Mouse (Mus musculus) left cerebral cortex, adult 2 months (tissue): Measurements from ENCODE around the gene Mapk3. TPM values are rescaled to one million over a fixed set of nuclear protein-coding genes. Genes with fewer than 3 reads are reported as not detected.
A peak's percentile ranks its signal among the peaks of the same experiment; 100 is the strongest.
"Not testable (repeated sequence)": the region's sequence is repeated elsewhere in the genome, so short reads cannot be mapped to it uniquely, and the experiment has no call there.

Source experiments
- DNase-seq, 2 experiments: peaks; one replicate each; pipeline ENCODE4 v3.0.0; 2021 to 2022; ENCODE audit warnings: low spot score in 2 of 2, mixed read lengths in 1 of 2; ENCODE audit errors: extremely low spot score in 1 of 2
- H3K27ac ChIP-seq: fragments of 200-600 bp; 2 replicates; pipeline ENCODE4 v1.8.1; 2022
- H3K4me3 ChIP-seq: fragments of 200-600 bp; 2 replicates; pipeline ENCODE4 v1.8.1; 2022
- CTCF ChIP-seq: fragments of 200-600 bp; IDR thresholded peaks from 2 replicates; pipeline ENCODE4 v1.8.1; 2022; ENCODE audit warnings: antibody characterized with exemption, mild to moderate bottlenecking, moderate library complexity
- intact Hi-C: fragments of 180-260 bp; cut with DNase I; formaldehyde crosslinking; loops from one replicate; pipeline ENCODE4 v1.15.1; 2025
- total RNA-seq, 2 experiments: library from RNA; stranded (reverse); gene quantifications; 2 replicates each; pipeline ENCODE4 v1.2.3; 2021

Mapk3 gene
- total RNA-seq, 2 experiments from 2014 or later, result 155 to 166 TPM

- intact Hi-C loops, result loop anchor here (2.0 to 5.0 kb wide), 3 partner anchors 14 to 124 kb away; no protein-coding TSS in a partner anchor
- Histone ChIP-seq H3K4me3 (peak within 1 kb of the TSS; percentile 70), H3K27ac (peak within 1 kb of the TSS; percentile 99)
- TF ChIP-seq CTCF, result no peak
- DNase-seq, result peak; percentile 95
Observed at GRCm38 (mm10) chr7:126776598-126777057, 17.2 kb downstream of the Mapk3 start, which contains the start of gene Ypel3. Ypel3 (plus strand) TSS chr7:126776955.

GRCm38 (mm10) chr7:126777476-126777875 lies 18.1 kb downstream of the Mapk3 start:
- H3K27ac ChIP-seq, result peak overlapping the region; percentile 99
- peak overlapping the region; percentile 70 for H3K4me3 ChIP-seq
- DNase-seq, result no peak
- TF ChIP-seq CTCF, result no peak
- intact Hi-C loops, result loop anchor here (2.0 to 5.0 kb wide), 3 partner anchors 15 to 125 kb away; no protein-coding TSS in a partner anchor

GRCm38 (mm10) chr7:126778147-126778546 lies 18.7 kb downstream of the Mapk3 start:
- Histone ChIP-seq H3K4me3 (peak overlapping the region; percentile 70), H3K27ac (peak overlapping the region; percentile 99; the same call in 1 of the 2 replicates)
- intact Hi-C loops, result loop anchor here (5.0 kb wide), 2 partner anchors 76 to 126 kb away; no protein-coding TSS in a partner anchor
- no peak for TF ChIP-seq CTCF
- no peak for DNase-seq

DNA sequence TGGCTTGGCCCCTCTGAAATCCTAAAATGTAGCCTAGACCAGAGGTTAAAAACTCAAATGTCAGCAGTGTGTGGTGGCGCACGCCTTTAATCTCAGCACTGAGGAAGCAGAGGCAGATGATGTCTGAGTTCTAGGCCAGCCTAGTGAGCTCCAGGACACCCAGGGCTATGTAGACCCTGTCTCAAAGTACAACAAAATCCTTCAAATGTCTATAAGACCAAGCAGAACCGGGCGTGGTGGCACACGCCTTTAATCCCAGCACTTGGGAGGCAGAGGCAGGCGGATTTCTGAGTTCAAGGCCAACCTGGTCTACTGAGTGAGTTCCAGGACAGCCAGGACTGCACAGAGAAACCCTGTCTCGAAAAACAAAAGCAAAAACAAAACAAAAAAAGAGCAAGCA lies 19.7 kb downstream of the Mapk3 start:
- intact Hi-C loops, result loop anchor here (5.0 kb wide), 2 partner anchors 77 to 127 kb away; no protein-coding TSS in a partner anchor
- H3K27ac ChIP-seq, H3K4me3 ChIP-seq, DNase-seq: not testable (repeated sequence)

GRCm38 (mm10) chr7:126779983-126780970 lies 20.9 kb downstream of the Mapk3 start:
- intact Hi-C loops, result loop anchor here (5.0 kb wide), 2 partner anchors 78 to 128 kb away; no protein-coding TSS in a partner anchor
- peak; percentile 81 for DNase-seq
- peak overlapping the region; percentile 37 for H3K4me3 ChIP-seq
- H3K27ac ChIP-seq, result peak overlapping the region; percentile 65; the same call in 1 of the 2 replicates
- peak; percentile 95 for TF ChIP-seq CTCF

- Histone ChIP-seq H3K4me3 (peak within 1 kb of the TSS; percentile 37), H3K27ac (peak within 1 kb of the TSS; percentile 47)
- no peak for DNase-seq
- no peak for TF ChIP-seq CTCF
- intact Hi-C loops, result no loop called here
Observed at GRCm38 (mm10) chr7:126780971-126781635, 21.7 kb downstream of the Mapk3 start, which contains the start of gene Tbx6. Tbx6 (plus strand) TSS chr7:126781483.

DNA sequence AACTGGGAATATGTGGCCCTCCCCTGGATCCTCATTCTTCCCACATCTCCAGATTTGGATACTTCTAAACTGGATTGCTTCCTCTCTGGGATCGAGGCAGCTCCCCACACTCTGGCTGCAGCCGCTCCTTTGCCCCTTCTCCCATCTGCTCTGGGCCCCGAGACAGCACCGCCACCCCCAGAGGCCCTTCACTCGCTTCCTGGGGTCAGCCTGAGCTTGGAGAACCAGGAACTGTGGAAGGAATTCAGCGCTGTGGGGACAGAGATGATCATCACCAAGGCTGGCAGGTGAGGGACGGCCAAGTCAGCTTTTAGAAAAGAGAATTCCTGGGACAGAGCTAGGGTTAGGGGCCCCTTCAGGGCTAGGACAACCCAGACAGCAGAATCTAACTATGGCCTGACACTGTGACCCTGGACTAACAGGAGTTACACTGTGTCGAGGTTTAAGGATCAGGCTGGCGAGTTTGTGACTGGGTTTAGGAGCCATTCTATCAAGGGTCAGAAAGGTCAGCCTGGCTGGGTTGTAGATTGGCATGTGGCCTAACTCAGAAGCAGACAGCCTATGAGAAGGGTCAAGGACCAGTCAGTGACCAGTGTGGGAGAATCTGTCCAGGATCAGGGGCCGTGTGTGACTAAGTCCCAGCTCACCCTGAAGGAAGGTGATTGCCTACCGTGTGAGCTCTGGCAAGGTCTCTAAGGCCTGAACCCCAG lies 22.4 kb downstream of the Mapk3 start:
- Histone ChIP-seq H3K4me3 (no peak overlapping the region), H3K27ac (no peak overlapping the region)
- TF ChIP-seq CTCF, result no peak
- intact Hi-C loops, result no loop called here
- no peak for DNase-seq

DNA sequence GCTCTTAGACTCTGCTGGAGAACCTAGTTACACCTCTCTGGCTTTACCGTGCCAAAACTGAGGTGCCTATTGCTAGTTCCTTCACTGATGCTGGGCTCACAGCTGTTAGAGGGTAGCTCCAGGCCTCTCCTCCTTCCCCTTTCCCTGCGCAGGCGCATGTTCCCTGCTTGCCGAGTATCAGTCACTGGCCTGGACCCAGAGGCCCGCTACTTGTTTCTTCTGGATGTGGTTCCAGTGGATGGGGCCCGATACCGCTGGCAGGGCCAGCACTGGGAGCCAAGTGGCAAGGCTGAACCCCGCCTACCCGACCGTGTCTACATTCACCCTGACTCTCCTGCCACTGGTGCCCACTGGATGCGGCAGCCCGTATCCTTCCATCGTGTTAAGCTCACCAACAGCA lies 23.3 kb downstream of the Mapk3 start:
- Histone ChIP-seq H3K27ac (no peak overlapping the region), H3K4me3 (no peak overlapping the region)
- TF ChIP-seq CTCF, result no peak
- intact Hi-C loops, result no loop called here
- no peak for DNase-seq

DNA sequence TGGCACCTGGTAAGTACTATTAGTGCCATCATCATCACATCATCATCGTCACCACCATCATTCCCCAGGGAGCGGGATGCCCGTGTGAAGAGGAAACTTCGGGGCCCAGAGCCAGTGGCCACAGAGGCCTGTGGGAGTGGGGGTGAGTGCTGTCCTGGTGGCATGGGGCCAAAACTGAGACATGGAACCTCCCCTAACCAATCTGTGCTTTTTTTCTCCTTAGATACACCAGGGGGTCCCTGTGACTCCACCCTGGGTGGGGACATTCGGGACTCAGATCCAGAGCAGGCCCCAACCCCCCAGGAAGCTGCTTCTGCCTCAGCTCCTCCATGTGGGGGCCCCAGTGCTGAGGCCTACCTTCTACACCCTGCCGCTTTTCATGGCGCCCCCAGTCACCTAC lies 25.1 kb downstream of the Mapk3 start:
- intact Hi-C loops, result no loop called here
- Histone ChIP-seq H3K27ac (no peak overlapping the region), H3K4me3 (no peak overlapping the region)
- DNase-seq, result no peak
- no peak for TF ChIP-seq CTCF

- H3K4me3 ChIP-seq, result no peak overlapping the region
- intact Hi-C loops, result no loop called here
- no peak overlapping the region for H3K27ac ChIP-seq
- TF ChIP-seq CTCF, result no peak
- DNase-seq, result no peak
Observed at GRCm38 (mm10) chr7:126785056-126785455, 25.7 kb downstream of the Mapk3 start.

GRCm38 (mm10) chr7:126786142-126786541 lies 26.7 kb downstream of the Mapk3 start:
- TF ChIP-seq CTCF, result no peak
- intact Hi-C loops, result no loop called here
- no peak for DNase-seq
- H3K4me3 ChIP-seq, result no peak overlapping the region
- H3K27ac ChIP-seq, result no peak overlapping the region
